ENCODE assay signal across 8 mouse cellular contexts in genomic region chr5:8995966-8996685, GRCm38 (mm10). TPM values are rescaled to one million over a fixed set of nuclear protein-coding genes. Genes with fewer than 3 reads are reported as not detected.
DNase-seq lines count a peak whose midpoint lies in the region; ATAC-seq and TF ChIP-seq lines count a peak whose summit lies in the region.

No protein-coding gene starts in this region.

- WGBS in heart, embryonic 10.5 days: 18% methylated on average over 13 of the region's 13 CpGs
- 14% methylated on average over 13 of the region's 13 CpGs for WGBS in limb, embryonic 12.5 days
- WGBS in neural tube, embryonic 14.5 days: 21% methylated on average over 13 of the region's 13 CpGs

- no peak for DNase-seq in left cerebral cortex, adult 2 months (ENCODE audit: extremely low spot score in 1 of 2, low spot score in 2 of 2)
- no peak for DNase-seq in left cerebral cortex, postnatal 14 days (ENCODE audit: low spot score in 2 of 2)
- peak; percentile 22 for DNase-seq in adipocyte (ENCODE audit: low spot score)
- no peak for DNase-seq in heart, embryonic 10.5 days (ENCODE audit: low spot score)
- DNase-seq in cerebellum, adult 18-20 months: no peak
- no peak for DNase-seq in right cerebral cortex, postnatal 25 days

- no peaks in the 10 kb centered on the region for H3K9me3 ChIP-seq in heart, embryonic 10.5 days
- no peaks in the 10 kb centered on the region for H3K9me3 ChIP-seq in limb, embryonic 12.5 days
- no peaks in the 10 kb centered on the region for H3K9me3 ChIP-seq in neural tube, embryonic 14.5 days (ENCODE audit: control insufficient read depth, low read length)

- intact Hi-C loops in left cerebral cortex, adult 2 months (cut with DNase I): loop anchor here (5.0 kb wide), 1 partner anchor 106 kb away; the partner anchor contains the start of gene Tmem243
- intact Hi-C loops in left cerebral cortex, postnatal 14 days (cut with DNase I): no loop called here

- no peaks in the 10 kb centered on the region for H3K27me3 ChIP-seq in heart, embryonic 10.5 days (ENCODE audit: insufficient read depth, poor library complexity, severe bottlenecking)
- H3K27me3 ChIP-seq in limb, embryonic 12.5 days: no peaks in the 10 kb centered on the region
- no peaks in the 10 kb centered on the region for H3K27me3 ChIP-seq in neural tube, embryonic 14.5 days (ENCODE audit: control insufficient read depth, insufficient read depth, low read length)

- peak overlapping the region; percentile 95 for H3K27ac ChIP-seq in left cerebral cortex, adult 2 months
- peak overlapping the region; percentile 94 for H3K27ac ChIP-seq in heart, embryonic 10.5 days
- peak overlapping the region; percentile 93 for H3K27ac ChIP-seq in limb, embryonic 12.5 days
- H3K27ac ChIP-seq in neural tube, embryonic 14.5 days (ENCODE audit: low read depth, low read length): peak overlapping the region; percentile 84

- peak overlapping the region; percentile 86 for H3K9ac ChIP-seq in limb, embryonic 12.5 days (replicated peaks)
- H3K9ac ChIP-seq in neural tube, embryonic 14.5 days (replicated peaks; ENCODE audit: low read depth, low read length): peak overlapping the region; percentile 77

- H3K4me2 ChIP-seq in limb, embryonic 12.5 days: peak overlapping the region; percentile 60
- H3K4me2 ChIP-seq in neural tube, embryonic 14.5 days (ENCODE audit: low read depth, low read length): peak overlapping the region; percentile 80

- H3K36me3 ChIP-seq in heart, embryonic 10.5 days: peaks cover 24% of the 10 kb centered on the region
- peaks cover 19% of the 10 kb centered on the region; the same call in 1 of the 2 replicates for H3K36me3 ChIP-seq in limb, embryonic 12.5 days
- no peaks in the 10 kb centered on the region for H3K36me3 ChIP-seq in neural tube, embryonic 14.5 days (ENCODE audit: control insufficient read depth, insufficient read depth, low read length)

- H3K4me1 ChIP-seq in heart, embryonic 10.5 days: peaks cover 2% of the 10 kb centered on the region; the same call in 1 of the 2 replicates
- peaks cover 8% of the 10 kb centered on the region; the same call in 1 of the 2 replicates for H3K4me1 ChIP-seq in limb, embryonic 12.5 days (replicated peaks)
- H3K4me1 ChIP-seq in neural tube, embryonic 14.5 days (ENCODE audit: control insufficient read depth, insufficient read depth, low read length): 0 out of 2 replicates have a peak, but pooled peaks cover 5% of the 10 kb centered on the region

- no peak for TF ChIP-seq CTCF in left cerebral cortex, adult 2 months (IDR thresholded peaks at IDR 0.05)

- peak overlapping the region; percentile 69 for H3K4me3 ChIP-seq in left cerebral cortex, adult 2 months
- H3K4me3 ChIP-seq in heart, embryonic 10.5 days: peak overlapping the region; percentile 80
- peak overlapping the region; percentile 72 for H3K4me3 ChIP-seq in limb, embryonic 12.5 days (replicated peaks)
- H3K4me3 ChIP-seq in neural tube, embryonic 14.5 days (ENCODE audit: low read depth, low read length): peak overlapping the region; percentile 73

- no peak for ATAC-seq in limb, embryonic 12.5 days (ENCODE audit: insufficient number of reproducible peaks, insufficient read depth, low FRiP score, low TSS enrichment, low read depth)
- no peak for ATAC-seq in neural tube, embryonic 14.5 days (ENCODE audit: low read depth)

RNA-seq across cellular contexts. Expression of gene Crot, which starts 1.0 kb away (rescaled TPM):
- total RNA-seq in left cerebral cortex, adult 2 months (2021): 10 to 100 TPM; 23.8 to 24.0 TPM
- total RNA-seq in left cerebral cortex, postnatal 14 days (2021): 10 to 100 TPM; 23.4 to 26.7 TPM
- polyA plus RNA-seq in heart, embryonic 10.5 days (2016; fragmentation: Nextera tagmentation; extraction: Ambion mirVana): 36.3 and 37.7 TPM in 2 replicates
- 48.4 and 49.9 TPM in 2 replicates for polyA plus RNA-seq in limb, embryonic 12.5 days (2016; fragmentation: Nextera tagmentation; extraction: Ambion mirVana)
- polyA plus RNA-seq in neural tube, embryonic 14.5 days (2014; fragmentation: Nextera tagmentation; extraction: Ambion mirVana): 23.7 and 27.5 TPM in 2 replicates
